In the genomic region with DNA sequence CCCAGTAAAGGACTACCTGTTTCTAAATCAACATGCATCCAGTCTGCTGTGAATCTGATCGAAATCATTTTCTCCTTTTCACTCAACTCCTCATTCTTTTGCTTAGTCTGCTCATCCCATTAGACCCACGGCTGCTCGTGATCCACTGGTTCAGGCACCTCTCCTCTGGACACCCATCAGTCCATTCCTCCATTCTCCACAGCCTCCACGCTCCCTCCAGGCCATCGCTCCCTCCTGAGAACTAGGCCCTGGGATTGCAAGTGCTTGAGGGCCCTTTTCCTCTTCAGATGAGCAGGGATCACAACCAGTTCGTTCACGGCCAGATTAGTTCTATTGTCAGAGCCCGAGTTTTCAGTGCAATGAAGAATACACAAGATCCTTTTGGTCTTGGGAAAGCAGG, we compare ENCODE assay signal across 18 mouse cellular contexts. TPM values are rescaled to one million over a fixed set of nuclear protein-coding genes. Genes with fewer than 3 reads are reported as not detected.
DNase-seq lines count a peak whose midpoint lies in the region; ATAC-seq and TF ChIP-seq lines count a peak whose summit lies in the region.
"Had no signal": no experiment of that assay in that cellular context is flagged by ENCODE, and none has a peak within 500 bp of the region (broad histone marks: within the 10 kb centered on the region; RNA-seq: fewer than 3 reads in every experiment).

No protein-coding gene starts in this region.

- peak; percentile 73 for DNase-seq in heart, adult 11 months
- no peak for DNase-seq in hindbrain, embryonic 10.5 days (ENCODE audit: low spot score)
- no peak for DNase-seq in midbrain, embryonic 11.5 days (ENCODE audit: low spot score, missing footprints)
- DNase-seq in cerebellum, postnatal 14 days, result no peak
- DNase-seq: adrenal gland, adult 8-10 months; adrenal gland, postnatal 25 days; cerebellum, adult 11-12 months; gastrocnemius, adult 2 months; gastrocnemius, postnatal 14 days had no signal

- peaks cover 30% of the 10 kb centered on the region for H3K36me3 ChIP-seq in heart, embryonic 12.5 days
- peaks cover 8% of the 10 kb centered on the region for H3K36me3 ChIP-seq in hindbrain, embryonic 16.5 days (ENCODE audit: control insufficient read depth, insufficient read depth, low read length)
- peaks cover 35% of the 10 kb centered on the region for H3K36me3 ChIP-seq in hindbrain, embryonic 10.5 days
- H3K36me3 ChIP-seq in midbrain, embryonic 16.5 days (ENCODE audit: control insufficient read depth, insufficient read depth, low read length), result peaks cover 11% of the 10 kb centered on the region
- peaks cover 8% of the 10 kb centered on the region for H3K36me3 ChIP-seq in midbrain, embryonic 11.5 days (ENCODE audit: control insufficient read depth, insufficient read depth, low read length)
- peaks cover 38% of the 10 kb centered on the region for H3K36me3 ChIP-seq in myocyte (ENCODE audit: control insufficient read depth, insufficient read depth)

- H3K4me3 ChIP-seq in heart, embryonic 12.5 days, result no peak overlapping the region
- H3K4me3 ChIP-seq in hindbrain, embryonic 16.5 days (ENCODE audit: low read length), result no peak overlapping the region
- H3K4me3 ChIP-seq in hindbrain, embryonic 10.5 days, result no peak overlapping the region
- no peak overlapping the region for H3K4me3 ChIP-seq in midbrain, embryonic 16.5 days (ENCODE audit: low read depth, low read length)
- no peak overlapping the region for H3K4me3 ChIP-seq in midbrain, embryonic 11.5 days (ENCODE audit: low read depth, low read length)
- no peak overlapping the region for H3K4me3 ChIP-seq in myocyte
- H3K4me3 ChIP-seq: forebrain, embryonic 12.5 days; gastrocnemius, adult 2 months had no signal

- H3K9me3 ChIP-seq in heart, embryonic 12.5 days (replicated peaks), result no peaks in the 10 kb centered on the region
- no peaks in the 10 kb centered on the region for H3K9me3 ChIP-seq in hindbrain, embryonic 16.5 days (ENCODE audit: control insufficient read depth, low read length)
- no peaks in the 10 kb centered on the region for H3K9me3 ChIP-seq in hindbrain, embryonic 10.5 days
- H3K9me3 ChIP-seq in midbrain, embryonic 16.5 days (replicated peaks; ENCODE audit: control insufficient read depth, low read length, poor library complexity, severe bottlenecking), result no peaks in the 10 kb centered on the region
- no peaks in the 10 kb centered on the region for H3K9me3 ChIP-seq in midbrain, embryonic 11.5 days (ENCODE audit: control insufficient read depth, low read length)
- H3K9me3 ChIP-seq: forebrain, embryonic 12.5 days had no signal

- H3K79me2 ChIP-seq in myocyte (ENCODE audit: control insufficient read depth, insufficient read depth), result no peaks in the 10 kb centered on the region

- H3K4me1 ChIP-seq in heart, embryonic 12.5 days (replicated peaks), result no peaks in the 10 kb centered on the region
- H3K4me1 ChIP-seq in hindbrain, embryonic 16.5 days (ENCODE audit: control insufficient read depth, insufficient read depth, low read depth, low read length), result no peaks in the 10 kb centered on the region
- no peaks in the 10 kb centered on the region for H3K4me1 ChIP-seq in hindbrain, embryonic 10.5 days (replicated peaks)
- no peaks in the 10 kb centered on the region for H3K4me1 ChIP-seq in midbrain, embryonic 16.5 days (ENCODE audit: control insufficient read depth, insufficient read depth, low read length)
- no peaks in the 10 kb centered on the region for H3K4me1 ChIP-seq in midbrain, embryonic 11.5 days (ENCODE audit: control insufficient read depth, insufficient read depth, low read length)
- H3K4me1 ChIP-seq: forebrain, embryonic 12.5 days had no signal

- no peak overlapping the region for H3K4me2 ChIP-seq in heart, embryonic 12.5 days
- H3K4me2 ChIP-seq in hindbrain, embryonic 16.5 days (ENCODE audit: low read length), result no peak overlapping the region
- H3K4me2 ChIP-seq in midbrain, embryonic 16.5 days (ENCODE audit: low read length), result no peak overlapping the region
- H3K4me2 ChIP-seq in midbrain, embryonic 11.5 days, result no peak overlapping the region
- no peak overlapping the region for H3K4me2 ChIP-seq in myocyte (ENCODE audit: low read depth)
- H3K4me2 ChIP-seq: forebrain, embryonic 12.5 days had no signal

- no peak overlapping the region for H3K27ac ChIP-seq in heart, embryonic 12.5 days (ENCODE audit: poor library complexity, severe bottlenecking)
- no peak overlapping the region for H3K27ac ChIP-seq in hindbrain, embryonic 16.5 days (ENCODE audit: low read depth, low read length)
- no peak overlapping the region for H3K27ac ChIP-seq in hindbrain, embryonic 10.5 days
- H3K27ac ChIP-seq in midbrain, embryonic 16.5 days (ENCODE audit: low read length), result no peak overlapping the region
- no peak overlapping the region for H3K27ac ChIP-seq in midbrain, embryonic 11.5 days (ENCODE audit: low read depth, low read length)
- H3K27ac ChIP-seq: forebrain, embryonic 12.5 days; gastrocnemius, adult 2 months; hindbrain, postnatal 0 days had no signal

- WGBS in heart, embryonic 12.5 days, result 70% methylated on average over 8 of the region's 8 CpGs
- WGBS in hindbrain, embryonic 16.5 days, result 77% methylated on average over 8 of the region's 8 CpGs
- WGBS in hindbrain, embryonic 10.5 days, result 81% methylated on average over 8 of the region's 8 CpGs
- WGBS in midbrain, embryonic 16.5 days, result 72% methylated on average over 8 of the region's 8 CpGs
- WGBS in midbrain, embryonic 11.5 days, result 77% methylated on average over 8 of the region's 8 CpGs

- ATAC-seq in heart, embryonic 12.5 days (ENCODE audit: insufficient number of reproducible peaks, low FRiP score), result no peak
- 0 out of 2 replicates have a peak, but pooled peaks have one; percentile 21 for ATAC-seq in hindbrain, embryonic 16.5 days
- ATAC-seq in midbrain, embryonic 16.5 days, result 0 out of 2 replicates have a peak, but pooled peaks have one; percentile 6
- no peak for ATAC-seq in midbrain, embryonic 11.5 days (ENCODE audit: low FRiP score)
- ATAC-seq: activated CD4-positive, CD25-positive, alpha-beta regulatory T cell, adult 4 months; inflammation-experienced regulatory T-cells, adult 6 months had no signal

- H3K27me3 ChIP-seq in heart, embryonic 12.5 days (replicated peaks), result no peaks in the 10 kb centered on the region
- no peaks in the 10 kb centered on the region for H3K27me3 ChIP-seq in hindbrain, embryonic 16.5 days (replicated peaks; ENCODE audit: control insufficient read depth, insufficient read depth, low read length)
- no peaks in the 10 kb centered on the region for H3K27me3 ChIP-seq in hindbrain, embryonic 10.5 days (ENCODE audit: insufficient read depth, poor library complexity, severe bottlenecking)
- H3K27me3 ChIP-seq in midbrain, embryonic 16.5 days (ENCODE audit: control insufficient read depth, insufficient read depth, low read depth, low read length), result no peaks in the 10 kb centered on the region
- H3K27me3 ChIP-seq in midbrain, embryonic 11.5 days (ENCODE audit: control insufficient read depth, insufficient read depth, low read length), result no peaks in the 10 kb centered on the region
- no peaks in the 10 kb centered on the region for H3K27me3 ChIP-seq in myocyte (ENCODE audit: control insufficient read depth, insufficient read depth, insufficient read length)
- H3K27me3 ChIP-seq: forebrain, embryonic 12.5 days had no signal

- no peak overlapping the region for H3K9ac ChIP-seq in heart, embryonic 12.5 days
- H3K9ac ChIP-seq in hindbrain, embryonic 16.5 days (ENCODE audit: low read depth, low read length), result no peak overlapping the region
- no peak overlapping the region for H3K9ac ChIP-seq in midbrain, embryonic 16.5 days (ENCODE audit: low read depth, low read length)
- no peak overlapping the region for H3K9ac ChIP-seq in midbrain, embryonic 11.5 days (ENCODE audit: low read length)
- H3K9ac ChIP-seq: forebrain, embryonic 12.5 days; forebrain, postnatal 0 days had no signal

- no peak for TF ChIP-seq POLR2A in myocyte (IDR thresholded peaks at IDR 0.05; ENCODE audit: insufficient read length, low read depth)

- no peak overlapping the region for H3ac ChIP-seq in myocyte (ENCODE audit: control insufficient read depth, insufficient read length)

TF ChIP-seq in myocyte, 11 proteins besides CTCF, POLR2A, EP300 and RAD21:
- TF ChIP-seq POLR2AphosphoS2 (IDR thresholded peaks at IDR 0.05; ENCODE audit: insufficient read length, low read depth), result peak; percentile 44
- TF ChIP-seq CEBPB (IDR thresholded peaks at IDR 0.05; ENCODE audit: insufficient read depth, poor library complexity, severe bottlenecking), result no peak
- no peak for TF ChIP-seq REST (IDR thresholded peaks at IDR 0.05; ENCODE audit: insufficient read depth, insufficient read length)
- TF ChIP-seq USF1 (IDR thresholded peaks at IDR 0.05; ENCODE audit: low read depth), result no peak

RNA-seq across cellular contexts. Expression of a gene that starts 18.8 kb away (rescaled TPM):
- polyA plus RNA-seq in heart, embryonic 12.5 days (2016; fragmentation: Nextera tagmentation; extraction: Ambion mirVana), result 45.0 and 46.6 TPM in 2 replicates
- polyA plus RNA-seq in hindbrain, embryonic 16.5 days (2015; fragmentation: Nextera tagmentation; extraction: Ambion mirVana), result 45.3 and 45.6 TPM in 2 replicates
- 64.8 and 81.4 TPM in 2 replicates for polyA plus RNA-seq in hindbrain, embryonic 10.5 days (2016; fragmentation: Nextera tagmentation; extraction: Ambion mirVana)
- polyA plus RNA-seq in midbrain, embryonic 16.5 days (2015; fragmentation: Nextera tagmentation; extraction: Ambion mirVana), result 50.0 and 52.3 TPM in 2 replicates
- 101 and 105 TPM in 2 replicates for polyA plus RNA-seq in midbrain, embryonic 11.5 days (2014; fragmentation: Nextera tagmentation; extraction: Ambion mirVana)
- 138 TPM for polyA plus RNA-seq in myocyte (2012; fragmentation: generic; extraction: Trizol)

Comparison
In these comparisons a context has a peak if more than half of its experiments do, and no peak if none do; other contexts are left out.
1. ATAC-seq: peak in hindbrain, embryonic 16.5 days (single experiment) and midbrain, embryonic 16.5 days (single experiment); none in heart, embryonic 12.5 days (single experiment) and midbrain, embryonic 11.5 days (single experiment).